Mouse (Mus musculus) C3H10T1/2 (cell line): ENCODE measurements around the gene Mbd3. TPM values are rescaled to one million over a fixed set of nuclear protein-coding genes. Genes with fewer than 3 reads are reported as not detected.

Experiments
- polyA plus RNA-seq, 2 experiments: library from polyadenylated mRNA; unstranded; fragments of >200 nt; fragmentation: generic; extraction: Trizol; gene quantifications; one replicate each; pipeline ENCODE4 v1.2.1; 2012; ENCODE audit warnings: missing spikeins in 2 of 2

Gene Mbd3
- polyA plus RNA-seq: 100 to 1,000 TPM; 239 to 395 TPM

DNA sequence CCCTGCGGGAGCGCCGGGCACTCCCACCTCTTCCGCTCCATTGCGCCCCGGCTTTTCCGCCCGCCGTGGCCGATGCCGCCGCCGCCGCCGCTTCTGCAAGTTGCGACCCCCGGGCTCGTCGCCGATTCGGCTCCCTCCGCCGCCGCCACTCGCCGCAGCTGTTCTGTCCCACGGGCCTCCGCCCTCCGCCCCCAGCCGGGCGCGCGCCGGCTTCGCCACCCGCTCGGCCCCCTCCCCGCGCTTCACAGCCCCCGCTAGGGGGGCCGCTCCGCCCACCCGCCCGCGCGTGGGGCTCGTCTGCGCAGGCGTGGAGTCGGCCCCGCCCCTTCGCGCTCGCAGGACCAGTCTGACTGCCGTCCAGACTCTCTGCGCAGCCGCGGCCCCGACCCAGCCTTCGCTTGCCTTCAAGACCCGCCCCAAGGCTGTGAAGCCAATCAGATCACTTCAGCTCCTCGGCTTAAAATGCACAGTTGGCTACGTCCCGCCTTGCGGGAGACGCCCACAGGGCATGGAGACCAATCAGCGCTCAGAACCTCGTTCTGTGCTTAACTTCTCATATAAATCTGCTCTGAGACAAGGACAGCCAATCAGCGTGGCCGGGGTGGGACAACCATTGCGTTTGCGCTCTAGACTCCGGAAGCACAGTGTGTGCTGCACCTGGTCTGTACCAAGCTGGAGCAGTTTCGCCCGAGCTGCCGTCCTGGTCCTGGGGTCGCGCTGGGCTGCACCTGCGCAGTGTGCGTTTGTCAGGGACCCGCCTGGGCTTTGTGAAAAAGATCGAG, at the start of gene Mbd3:
Mbd3 (minus strand) TSS at position 360 of the 782 bp plus-strand sequence.

GRCm38 (mm10) chr10:80433513-80434232, 34.3 kb upstream of the Mbd3 start, which contains the start of gene Tcf3:
TSS of gene Tcf3 (minus strand) at chr10:80433647.

DNA sequence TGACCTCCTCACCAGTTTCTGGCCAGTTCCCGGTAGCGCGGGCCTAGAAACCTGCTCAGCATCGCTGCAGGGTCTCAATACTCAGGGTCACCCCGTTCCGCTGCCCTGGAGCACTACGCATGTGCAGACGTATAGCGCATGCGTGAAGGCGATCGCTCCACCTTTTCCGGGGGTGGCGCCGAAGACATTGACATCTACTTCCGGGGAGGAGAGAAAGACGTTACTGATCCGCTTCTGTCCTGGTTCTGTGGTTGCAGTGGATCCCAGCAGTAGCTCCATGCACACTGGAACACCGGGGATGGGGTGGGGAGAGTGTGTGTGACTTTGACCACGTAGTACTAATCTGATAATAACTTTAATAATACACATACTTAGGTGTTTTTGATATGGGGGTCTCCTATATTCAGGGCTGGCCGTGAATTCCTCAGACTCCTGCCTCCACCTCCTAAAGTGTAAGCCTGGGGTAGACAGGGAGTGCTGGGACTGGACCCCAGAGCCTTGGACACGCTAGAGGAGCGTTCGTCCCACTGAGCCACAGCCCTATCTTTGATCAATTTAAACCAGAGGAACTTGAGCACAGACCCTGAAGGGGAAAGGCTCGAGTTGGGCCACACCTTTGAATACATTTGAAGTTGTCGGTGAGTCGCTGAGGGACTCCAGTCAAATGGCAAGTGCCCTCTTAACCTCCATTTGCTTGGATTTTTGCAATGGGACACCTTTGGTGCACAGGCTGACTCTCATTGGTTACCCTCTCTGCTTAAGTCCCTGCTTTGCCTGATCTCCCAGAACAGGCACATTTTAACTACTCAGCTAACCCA, 7.5 kb upstream of the Mbd3 start, which contains the start of gene Uqcr11:
Uqcr11 (minus strand) TSS at position 147 of the 818 bp plus-strand sequence.

GRCm38 (mm10) chr10:80387522-80387959, 11.8 kb downstream of the Mbd3 start, which contains the start of gene Mex3d:
TSS of gene Mex3d (minus strand) at chr10:80387659.

DNA sequence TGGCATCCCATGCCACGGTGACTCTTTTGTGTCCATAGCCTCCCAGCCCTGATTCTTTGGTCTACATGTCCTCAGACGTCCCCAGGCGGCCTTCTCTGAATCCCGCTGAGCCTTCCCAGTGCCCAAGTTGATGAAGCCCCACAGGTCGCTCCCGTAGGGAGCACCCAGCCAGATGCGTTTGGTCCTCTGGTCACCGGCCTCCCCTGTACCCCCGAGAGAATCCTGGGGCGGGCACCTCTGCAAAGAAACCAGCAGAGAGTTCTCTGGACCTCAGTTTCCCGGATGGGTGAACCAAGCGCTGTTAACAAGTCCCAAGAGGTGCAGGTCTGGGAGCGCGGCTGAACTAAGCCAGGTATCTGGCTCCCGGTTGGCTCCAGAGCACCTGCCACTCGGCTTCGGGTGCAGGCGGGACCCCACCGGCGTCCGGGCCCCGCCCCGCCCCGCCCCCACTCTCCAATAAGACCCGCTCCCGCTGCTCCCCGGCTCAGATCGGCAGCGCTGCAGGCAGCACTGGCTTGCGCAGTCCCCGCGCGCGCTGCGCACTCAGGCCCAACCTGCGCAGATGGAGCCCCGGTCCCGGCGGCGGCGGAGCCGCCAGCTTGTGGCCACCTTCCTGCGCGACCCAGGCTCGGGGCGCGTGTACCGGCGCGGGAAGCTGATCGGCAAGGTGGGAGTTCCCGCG, 43.2 kb downstream of the Mbd3 start, which contains the start of gene Plk5:
Plk5 (plus strand) TSS at position 459 of the 682 bp plus-strand sequence.

DNA sequence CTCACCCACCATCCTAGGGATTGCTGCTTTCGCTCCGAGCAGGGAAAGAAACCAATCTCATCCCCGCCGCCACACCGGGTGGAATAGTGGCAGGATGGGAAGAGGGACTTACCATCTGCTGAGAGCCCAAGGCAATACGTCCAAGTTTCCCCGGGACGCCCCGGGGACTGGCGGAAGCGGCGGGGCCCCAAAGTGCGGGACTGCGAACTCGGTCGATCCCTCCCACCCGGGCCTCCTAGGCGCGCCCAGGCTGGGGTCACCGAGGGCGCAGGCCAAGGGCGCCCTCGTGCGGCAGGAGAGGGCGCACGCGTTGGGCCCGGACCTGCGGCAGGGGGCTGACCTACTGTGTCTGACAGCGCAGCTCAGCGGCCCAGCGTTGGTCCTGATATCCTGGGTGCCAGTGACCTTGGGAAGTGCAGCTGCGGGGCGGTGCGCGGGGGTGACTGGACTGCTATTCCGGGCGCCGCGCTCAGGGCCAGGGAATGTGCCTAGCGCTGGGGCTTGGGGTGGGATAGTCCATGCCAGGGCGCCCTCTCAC, 51.0 kb downstream of the Mbd3 start, which contains the start of gene Adamtsl5:
Adamtsl5 (minus strand) TSS at position 169 of the 538 bp plus-strand sequence.

Other genes starting within 250 kb of the Mbd3 start
- gene Cirbp, start 233.6 kb downstream of the Mbd3 start, polyA plus RNA-seq: 100 to 1,000 TPM in 1 of 2 experiments, 10 to 100 TPM in 1; 20.0 to 104 TPM
- gene 1600002K03Rik, start 226.6 kb downstream of the Mbd3 start, polyA plus RNA-seq: 10 to 100 TPM; 22.6 to 31.6 TPM
- 1 to 10 TPM; 1.7 to 6.3 TPM for gene Efna2, start 220.1 kb downstream of the Mbd3 start, polyA plus RNA-seq
- gene Mum1, start 173.1 kb downstream of the Mbd3 start, polyA plus RNA-seq: 10 to 100 TPM; 28.9 to 57.4 TPM
- gene Ndufs7, start 150.4 kb downstream of the Mbd3 start, polyA plus RNA-seq: 100 to 1,000 TPM; 324 to 363 TPM
- gene Gamt, start 138.5 kb downstream of the Mbd3 start, polyA plus RNA-seq: 100 to 1,000 TPM; 114 to 121 TPM
- 100 to 1,000 TPM in 1 of 2 experiments, 10 to 100 TPM in 1; 75.3 to 145 TPM for gene Dazap1, start 138.1 kb downstream of the Mbd3 start, polyA plus RNA-seq
- over 10,000 TPM in 1 of 2 experiments, 1,000 to 10,000 TPM in 1; 7,724 to 18,727 TPM for gene Rps15, start 107.1 kb downstream of the Mbd3 start, polyA plus RNA-seq
- 1 to 10 TPM in 1 of 2 experiments, under 1 TPM in 1; 0.41 to 6.4 TPM for gene Apc2, start 103.6 kb downstream of the Mbd3 start, polyA plus RNA-seq
- 10 to 100 TPM; 76.4 to 84.3 TPM for gene 2310011J03Rik, start 79.0 kb downstream of the Mbd3 start, polyA plus RNA-seq
- 1 to 10 TPM; 6.8 to 9.2 TPM for gene Pcsk4, start 70.1 kb downstream of the Mbd3 start, polyA plus RNA-seq
- 1 to 10 TPM; 1.6 to 4.4 TPM for gene Reep6, start 69.6 kb downstream of the Mbd3 start, polyA plus RNA-seq
- gene Adamtsl5, start 51.1 kb downstream of the Mbd3 start, polyA plus RNA-seq: 10 to 100 TPM in 1 of 2 experiments, 1 to 10 TPM in 1; 2.5 to 11.0 TPM
- not detected for gene Plk5, start 43.1 kb downstream of the Mbd3 start, polyA plus RNA-seq
- gene Mex3d, start 11.9 kb downstream of the Mbd3 start, polyA plus RNA-seq: 10 to 100 TPM in 1 of 2 experiments, 1 to 10 TPM in 1; 8.8 to 32.5 TPM
- 1,000 to 10,000 TPM; 1,086 to 1,588 TPM for gene Uqcr11, start 7.3 kb upstream of the Mbd3 start, polyA plus RNA-seq
- 100 to 1,000 TPM in 1 of 2 experiments, 10 to 100 TPM in 1; 52.4 to 135 TPM for gene Tcf3, start 34.1 kb upstream of the Mbd3 start, polyA plus RNA-seq
- under 1 TPM; under 0.01 to 0.01 TPM for gene Onecut3, start 95.3 kb upstream of the Mbd3 start, polyA plus RNA-seq
- gene Atp8b3, start 139.6 kb upstream of the Mbd3 start, polyA plus RNA-seq: under 1 TPM; 0.29 to 0.77 TPM
- 10 to 100 TPM; 13.6 to 30.1 TPM for gene Rexo1, start 162.0 kb upstream of the Mbd3 start, polyA plus RNA-seq
- 10 to 100 TPM; 14.7 to 17.8 TPM for gene Klf16, start 177.8 kb upstream of the Mbd3 start, polyA plus RNA-seq
- gene Abhd17a, start 190.8 kb upstream of the Mbd3 start, polyA plus RNA-seq: 100 to 1,000 TPM; 189 to 208 TPM
- gene Scamp4, start 203.3 kb upstream of the Mbd3 start, polyA plus RNA-seq: 100 to 1,000 TPM in 1 of 2 experiments, 10 to 100 TPM in 1; 96.1 to 132 TPM
- 10 to 100 TPM; 10.3 to 12.6 TPM for gene Adat3, start 203.3 kb upstream of the Mbd3 start, polyA plus RNA-seq
- 1 to 10 TPM in 1 of 2 experiments, under 1 TPM in 1; 0.39 to 1.4 TPM for gene Gm49322, start 206.5 kb upstream of the Mbd3 start, polyA plus RNA-seq
- gene Csnk1g2, start 223.3 kb upstream of the Mbd3 start, polyA plus RNA-seq: 100 to 1,000 TPM; 224 to 226 TPM